Mouse (Mus musculus): ENCODE results near the gene Phactr2. TPM values are rescaled to one million over a fixed set of nuclear protein-coding genes. Genes with fewer than 3 reads are reported as not detected.

Phactr2 gene
- polyA plus RNA-seq, 1 experiment from 2014 or later, result 8.1 TPM

- no peak overlapping the region for H3K27ac ChIP-seq (ENCODE audit: low read length)
- no peaks in the 10 kb centered on the region for H3K4me1 ChIP-seq (replicated peaks; ENCODE audit: control insufficient read depth, insufficient read depth, low read length)
- H3K4me3 ChIP-seq (replicated peaks; ENCODE audit: low read length), result no peak overlapping the region
- H3K27me3 ChIP-seq (replicated peaks; ENCODE audit: control insufficient read depth, insufficient read depth, low read length), result no peaks in the 10 kb centered on the region
- no peak overlapping the region for H3K9ac ChIP-seq (replicated peaks; ENCODE audit: low read depth, low read length)
- no peaks in the 10 kb centered on the region for H3K36me3 ChIP-seq (ENCODE audit: control insufficient read depth, insufficient read depth)
- ATAC-seq, result no peak
- no peak overlapping the region for H3K4me2 ChIP-seq (ENCODE audit: low read length)
- WGBS, result 88% methylated on average over 4 of the region's 4 CpGs
- H3K9me3 ChIP-seq (ENCODE audit: control insufficient read depth, low read length), result peaks cover 3% of the 10 kb centered on the region; the same call in 1 of the 2 replicates
These were observed 312.2 kb downstream of the Phactr2 start for GRCm38 (mm10) chr10:13162031-13162430.

GRCm38 (mm10) chr10:13160913-13161312, 313.3 kb downstream of the Phactr2 start:
- Histone ChIP-seq H3K4me1 (replicated peaks; ENCODE audit: control insufficient read depth, insufficient read depth, low read length) (no peaks in the 10 kb centered on the region), H3K27me3 (replicated peaks; ENCODE audit: control insufficient read depth, insufficient read depth, low read length) (no peaks in the 10 kb centered on the region), H3K4me3 (replicated peaks; ENCODE audit: low read length) (no peak overlapping the region), H3K4me2 (ENCODE audit: low read length) (no peak overlapping the region), H3K27ac (ENCODE audit: low read length) (no peak overlapping the region), H3K9me3 (ENCODE audit: control insufficient read depth, low read length) (peaks cover 3% of the 10 kb centered on the region; the same call in 1 of the 2 replicates), H3K9ac (replicated peaks; ENCODE audit: low read depth, low read length) (no peak overlapping the region), H3K36me3 (ENCODE audit: control insufficient read depth, insufficient read depth) (no peaks in the 10 kb centered on the region)
- ATAC-seq, result no peak
- 94% methylated on average over 4 of the region's 4 CpGs for WGBS

Other genes with a start within 250 kb of the Phactr2 start
- 22.4 and 33.1 TPM in 2 replicates for gene Fuca2, start 25.1 kb upstream of the Phactr2 start, polyA plus RNA-seq (2015; fragmentation: Nextera tagmentation; extraction: Ambion mirVana)
- 2.2 and 2.6 TPM in 2 replicates for gene Adat2, start 78.5 kb upstream of the Phactr2 start, polyA plus RNA-seq (2015; fragmentation: Nextera tagmentation; extraction: Ambion mirVana)
- gene Pex3, start 78.7 kb upstream of the Phactr2 start, polyA plus RNA-seq (2015; fragmentation: Nextera tagmentation; extraction: Ambion mirVana), result 33.3 and 33.8 TPM in 2 replicates